ENCODE assay signal across 8 mouse cellular contexts in genomic region chr4:102511511-102511910, GRCm38 (mm10).
DNase-seq lines count a peak whose midpoint lies in the region; ATAC-seq and TF ChIP-seq lines count a peak whose summit lies in the region.

No protein-coding gene starts in this region.

- no peak for TF ChIP-seq EP300 in stomach, postnatal 0 days (optimal IDR thresholded peaks at IDR 0.05)

- H3K36me3 ChIP-seq in embryonic facial prominence, embryonic 11.5 days (replicated peaks; ENCODE audit: control insufficient read depth, insufficient read depth, low read depth, low read length) = no peaks in the 10 kb centered on the region
- H3K36me3 ChIP-seq in intestine, embryonic 16.5 days (ENCODE audit: control insufficient read depth, insufficient read depth, low read length) = no peaks in the 10 kb centered on the region
- H3K36me3 ChIP-seq in limb, embryonic 10.5 days = no peaks in the 10 kb centered on the region
- no peaks in the 10 kb centered on the region for H3K36me3 ChIP-seq in midbrain, embryonic 10.5 days
- no peaks in the 10 kb centered on the region for H3K36me3 ChIP-seq in stomach, postnatal 0 days (ENCODE audit: control insufficient read depth, insufficient read depth, low read length)

- peak overlapping the region; percentile 17 for H3K4me2 ChIP-seq in embryonic facial prominence, embryonic 11.5 days (ENCODE audit: low read depth, low read length)
- H3K4me2 ChIP-seq in intestine, embryonic 16.5 days (ENCODE audit: low read depth, low read length) = peak overlapping the region; percentile 38
- peak overlapping the region; percentile 43 for H3K4me2 ChIP-seq in stomach, postnatal 0 days (replicated peaks; ENCODE audit: low read depth)

- ATAC-seq in activated CD4-positive, CD25-positive, alpha-beta regulatory T cell, adult 4 months = peak; percentile 16
- ATAC-seq in embryonic facial prominence, embryonic 11.5 days (replicated peaks; ENCODE audit: insufficient number of reproducible peaks, low FRiP score, low TSS enrichment, low read depth) = 0 out of 2 replicates have a peak, but pooled peaks have one; percentile 34
- ATAC-seq in intestine, embryonic 16.5 days = peak; percentile 73
- ATAC-seq in stomach, postnatal 0 days (ENCODE audit: low FRiP score, low TSS enrichment) = peak; percentile 78

- no peak for TF ChIP-seq CTCF in stomach, postnatal 0 days (IDR thresholded peaks at IDR 0.05; ENCODE audit: low read depth)

- peak overlapping the region; percentile 35 for H3K9ac ChIP-seq in embryonic facial prominence, embryonic 11.5 days (replicated peaks; ENCODE audit: low read length)
- H3K9ac ChIP-seq in intestine, embryonic 16.5 days (ENCODE audit: low read depth, low read length) = peak overlapping the region; percentile 64
- peak overlapping the region; percentile 9 for H3K9ac ChIP-seq in stomach, postnatal 0 days (ENCODE audit: low read length)

- peak; percentile 26 for DNase-seq in embryonic facial prominence, embryonic 11.5 days (ENCODE audit: low spot score)
- DNase-seq in heart, adult 18-20 months = peak; percentile 73 to 74
- DNase-seq in limb, embryonic 10.5 days (ENCODE audit: low spot score) = peak; percentile 45
- peak; percentile 34 for DNase-seq in midbrain, embryonic 10.5 days (ENCODE audit: low spot score)
- DNase-seq in stomach, postnatal 0 days (ENCODE audit: low spot score) = peak; percentile 31
- no peak for DNase-seq in cerebellum, postnatal 14 days

- no peaks in the 10 kb centered on the region for H3K27me3 ChIP-seq in embryonic facial prominence, embryonic 11.5 days (ENCODE audit: control insufficient read depth, insufficient read depth, low read length)
- H3K27me3 ChIP-seq in intestine, embryonic 16.5 days (replicated peaks; ENCODE audit: control insufficient read depth, insufficient read depth, low read length) = no peaks in the 10 kb centered on the region
- H3K27me3 ChIP-seq in limb, embryonic 10.5 days (ENCODE audit: low read depth, poor library complexity, severe bottlenecking) = peaks cover 14% of the 10 kb centered on the region
- H3K27me3 ChIP-seq in midbrain, embryonic 10.5 days (ENCODE audit: low read depth, poor library complexity, severe bottlenecking) = peaks cover 8% of the 10 kb centered on the region; the same call in 1 of the 2 replicates
- no peaks in the 10 kb centered on the region for H3K27me3 ChIP-seq in stomach, postnatal 0 days (ENCODE audit: control insufficient read depth, insufficient read depth, low read length)

- H3K4me3 ChIP-seq in embryonic facial prominence, embryonic 11.5 days (ENCODE audit: low read depth, low read length) = peak overlapping the region; percentile 3; the same call in 1 of the 2 replicates
- 0 out of 2 replicates have a peak overlapping the region, but pooled peaks have one; percentile 3 for H3K4me3 ChIP-seq in intestine, embryonic 16.5 days (ENCODE audit: low read length)
- H3K4me3 ChIP-seq in limb, embryonic 10.5 days = peak overlapping the region; percentile 34
- peak overlapping the region; percentile 21; the same call in 1 of the 2 replicates for H3K4me3 ChIP-seq in midbrain, embryonic 10.5 days
- H3K4me3 ChIP-seq in stomach, postnatal 0 days (ENCODE audit: low read depth, low read length) = no peak overlapping the region

- H3K4me1 ChIP-seq in embryonic facial prominence, embryonic 11.5 days (ENCODE audit: control insufficient read depth, insufficient read depth, low read length) = peaks cover 3% of the 10 kb centered on the region
- H3K4me1 ChIP-seq in intestine, embryonic 16.5 days (ENCODE audit: control insufficient read depth, insufficient read depth, low read length) = peaks cover 9% of the 10 kb centered on the region
- H3K4me1 ChIP-seq in limb, embryonic 10.5 days = peaks cover 10% of the 10 kb centered on the region
- peaks cover 26% of the 10 kb centered on the region for H3K4me1 ChIP-seq in midbrain, embryonic 10.5 days
- H3K4me1 ChIP-seq in stomach, postnatal 0 days (replicated peaks; ENCODE audit: control insufficient read depth, insufficient read depth) = peaks cover 5% of the 10 kb centered on the region

- WGBS in embryonic facial prominence, embryonic 11.5 days = 9% methylated on average over 11 of the region's 11 CpGs
- WGBS in intestine, embryonic 16.5 days = 6% methylated on average over 11 of the region's 11 CpGs
- WGBS in limb, embryonic 10.5 days = 14% methylated on average over 11 of the region's 11 CpGs
- WGBS in midbrain, embryonic 10.5 days = 16% methylated on average over 11 of the region's 11 CpGs
- 6% methylated on average over 11 of the region's 11 CpGs for WGBS in stomach, postnatal 0 days

- H3K9me3 ChIP-seq in embryonic facial prominence, embryonic 11.5 days (replicated peaks; ENCODE audit: control insufficient read depth, low read length) = no peaks in the 10 kb centered on the region
- no peaks in the 10 kb centered on the region for H3K9me3 ChIP-seq in intestine, embryonic 16.5 days (ENCODE audit: control insufficient read depth, low read length)
- H3K9me3 ChIP-seq in limb, embryonic 10.5 days (replicated peaks) = no peaks in the 10 kb centered on the region
- H3K9me3 ChIP-seq in midbrain, embryonic 10.5 days (replicated peaks) = no peaks in the 10 kb centered on the region
- H3K9me3 ChIP-seq in stomach, postnatal 0 days (ENCODE audit: control insufficient read depth, low read length) = no peaks in the 10 kb centered on the region

- peak overlapping the region; percentile 54 for H3K27ac ChIP-seq in embryonic facial prominence, embryonic 11.5 days (replicated peaks; ENCODE audit: low read depth, low read length)
- H3K27ac ChIP-seq in intestine, embryonic 16.5 days (ENCODE audit: low read length) = peak overlapping the region; percentile 94
- H3K27ac ChIP-seq in limb, embryonic 10.5 days = peak overlapping the region; percentile 72
- peak overlapping the region; percentile 68 for H3K27ac ChIP-seq in midbrain, embryonic 10.5 days (replicated peaks)
- H3K27ac ChIP-seq in stomach, postnatal 0 days (replicated peaks) = peak overlapping the region; percentile 86

Comparison
In these comparisons a context has a peak if more than half of its experiments do, and no peak if none do; other contexts are left out.
1. ATAC-seq: peak in every context shown above with its lines; median percentile 78 in stomach, postnatal 0 days; 73 in intestine, embryonic 16.5 days; 34 in embryonic facial prominence, embryonic 11.5 days; 16 in activated CD4-positive, CD25-positive, alpha-beta regulatory T cell, adult 4 months.
2. DNase-seq: peak in embryonic facial prominence, embryonic 11.5 days (single experiment), heart, adult 18-20 months (2 of 2), limb, embryonic 10.5 days (single experiment), midbrain, embryonic 10.5 days (single experiment) and stomach, postnatal 0 days (single experiment); none in cerebellum, postnatal 14 days (0 of 2).
3. H3K9ac ChIP-seq: peak in every context shown above with its lines; median percentile 64 in intestine, embryonic 16.5 days; 35 in embryonic facial prominence, embryonic 11.5 days; 9 in stomach, postnatal 0 days.
4. Peak in every context shown above with its lines, with median percentiles within 50 percentile points of each other: H3K27ac ChIP-seq and H3K4me2 ChIP-seq.